Mouse (Mus musculus): ENCODE measurements around the gene Lrrc38. TPM values are rescaled to one million over a fixed set of nuclear protein-coding genes. Genes with fewer than 3 reads are reported as not detected.

Lrrc38 gene
- polyA plus RNA-seq (2017; shearing (Covaris generic)) = not detected

DNA sequence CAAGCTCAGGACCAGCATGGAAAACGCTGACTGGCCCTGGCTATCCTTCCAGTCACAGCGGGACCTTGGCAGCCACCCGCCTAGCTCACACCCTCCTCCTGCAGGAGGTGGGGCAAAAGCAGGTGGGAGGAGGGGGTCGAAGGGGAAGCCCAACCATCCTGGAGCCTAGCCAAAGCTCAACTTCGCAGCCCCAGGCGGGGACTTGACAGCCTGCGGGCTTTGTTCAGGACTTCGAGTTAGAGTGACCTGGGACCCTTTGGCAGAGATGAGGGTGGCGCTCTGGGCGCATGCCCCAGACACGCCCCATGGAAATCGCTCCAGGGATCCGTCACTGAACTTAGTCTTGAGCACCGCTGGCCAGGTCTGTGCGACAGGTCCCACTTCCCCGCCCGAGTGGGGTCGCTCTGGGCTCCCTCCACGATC is at the start of gene Lrrc38:
Lrrc38 (plus strand) TSS at position 274 of the 423 bp plus-strand sequence.

GRCm38 (mm10) chr4:143394181-143394580 is 44.6 kb downstream of the Lrrc38 start, which contains the start of gene Pramel1:
Gene Pramel1, plus strand, starts transcription at chr4:143394428.

DNA sequence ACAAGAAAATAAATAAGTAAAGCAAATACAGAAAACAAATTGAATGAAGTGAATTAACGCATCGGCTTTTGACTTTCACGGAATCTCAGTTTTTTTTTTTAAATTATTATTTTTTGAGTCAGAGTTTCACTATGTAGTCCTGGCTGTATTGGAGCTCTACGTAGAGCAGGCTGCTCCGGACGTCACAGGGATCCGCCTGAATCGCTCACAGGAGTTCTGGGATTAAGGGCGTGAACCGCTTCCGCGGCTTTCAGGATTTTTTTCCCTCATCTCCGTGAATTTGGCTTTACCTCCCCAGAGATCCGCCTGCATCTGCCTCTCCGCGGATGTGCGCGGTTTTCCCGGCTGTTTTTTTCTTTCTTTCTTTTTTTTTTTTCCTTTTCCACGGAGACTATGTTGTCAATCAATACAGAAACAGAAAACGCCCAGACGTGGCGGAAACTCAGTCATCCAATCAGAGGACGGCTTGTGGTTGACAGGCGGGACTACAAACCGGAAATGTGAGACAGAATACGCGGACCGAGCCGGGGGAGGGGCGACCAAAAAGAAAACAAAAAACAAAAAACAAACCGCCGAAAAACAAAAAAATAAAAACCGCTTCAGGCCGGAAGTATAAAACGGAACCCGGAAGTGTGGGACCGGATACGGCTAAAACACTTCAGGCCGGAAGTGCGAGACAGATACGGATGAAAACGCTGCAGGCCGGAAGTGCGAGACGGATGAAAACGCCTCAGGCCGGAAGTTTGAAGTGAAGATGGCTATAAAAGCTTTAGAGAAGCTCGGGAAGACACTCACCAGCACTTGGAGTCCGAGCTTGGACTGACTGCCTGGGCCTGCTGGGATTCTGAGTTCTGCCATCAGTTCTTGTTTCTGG is 62.9 kb downstream of the Lrrc38 start, which contains the start of gene Pramef8:
Pramef8 (plus strand) TSS at position 208 of the 874 bp plus-strand sequence.

Other genes with a start within 250 kb of the Lrrc38 start
- gene Prdm2, start 136.8 kb upstream of the Lrrc38 start, polyA plus RNA-seq (2017; shearing (Covaris generic)) = 34.5 TPM
- gene Pdpn, start 50.2 kb upstream of the Lrrc38 start, polyA plus RNA-seq (2017; shearing (Covaris generic)) = not detected
- gene Pramel1, start 44.7 kb downstream of the Lrrc38 start, polyA plus RNA-seq (2017; shearing (Covaris generic)) = not detected
- 39.9 TPM for gene Pramef8, start 62.7 kb downstream of the Lrrc38 start, polyA plus RNA-seq (2017; shearing (Covaris generic))
- gene Oog4, start 100.6 kb downstream of the Lrrc38 start, polyA plus RNA-seq (2017; shearing (Covaris generic)) = not detected
- gene Gm13043, start 161.6 kb downstream of the Lrrc38 start, polyA plus RNA-seq (2017; shearing (Covaris generic)) = not detected
- gene Gm13040, start 186.2 kb downstream of the Lrrc38 start, polyA plus RNA-seq (2017; shearing (Covaris generic)) = not detected
- gene BC080695, start 201.9 kb downstream of the Lrrc38 start, polyA plus RNA-seq (2017; shearing (Covaris generic)) = 0.17 TPM
- gene Gm13057, start 202.0 kb downstream of the Lrrc38 start, polyA plus RNA-seq (2017; shearing (Covaris generic)) = not detected

Measured in effector memory CD4-positive, alpha-beta T cell, adult 5 months (primary cell).